Mouse (Mus musculus) kidney, embryonic 16.5 days (tissue): ENCODE data around the gene Ift122. TPM values are rescaled to one million over a fixed set of nuclear protein-coding genes. Genes with fewer than 3 reads are reported as not detected.

Experiments used
- ATAC-seq: fragments of 200-750 bp; cut with Nextera tagmentation; 2 replicates; pipeline ENCODE4 v1.8.0; 2017; ENCODE audit warnings: moderate TSS enrichment; ENCODE audit not compliant: low FRiP score, low TSS enrichment
- H3K27ac ChIP-seq: fragments of 300-500 bp; sonication (generic); 2 replicates; pipeline ENCODE4 v1.5.1; 2014; ENCODE audit warnings: low read length
- H3K27me3 ChIP-seq: fragments of 300-500 bp; sonication (generic); 2 replicates; pipeline ENCODE4 v1.6.1; 2014; ENCODE audit warnings: low read length, control low read depth, mixed read lengths; ENCODE audit not compliant: insufficient read depth
- H3K36me3 ChIP-seq: fragments of 300-500 bp; sonication (generic); 2 replicates; pipeline ENCODE4 v1.6.1; 2014; ENCODE audit warnings: low read length, control low read depth, mixed read lengths; ENCODE audit not compliant: insufficient read depth
- H3K4me1 ChIP-seq: fragments of 300-500 bp; sonication (generic); 2 replicates; pipeline ENCODE4 v1.6.1; 2014; ENCODE audit warnings: low read length, control low read depth, mixed read lengths; ENCODE audit not compliant: insufficient read depth
- H3K4me2 ChIP-seq: fragments of 300-500 bp; sonication (generic); replicated peaks from 2 replicates; pipeline ENCODE4 v1.6.1; 2014; ENCODE audit warnings: low read depth, low read length
- H3K4me3 ChIP-seq: fragments of 300-500 bp; sonication (generic); 2 replicates; pipeline ENCODE4 v1.5.1; 2014; ENCODE audit warnings: mild to moderate bottlenecking, low read length
- H3K9ac ChIP-seq: fragments of 300-500 bp; sonication (generic); replicated peaks from 2 replicates; pipeline ENCODE4 v1.6.1; 2014; ENCODE audit warnings: low read length
- H3K9me3 ChIP-seq: fragments of 300-500 bp; sonication (generic); 2 replicates; pipeline ENCODE4 v1.6.1; 2016; ENCODE audit warnings: low read length, control low read depth
- WGBS: fragments of 180-500 bp; shearing (Covaris S2); extraction: QIAGEN DNeasy Blood & Tissue Kit; methylation state at CpG from one replicate; pipeline ENCODE4 v1.1.7; 2014; 5-methylcytosine and 5-hydroxymethylcytosine counted together
- polyA plus RNA-seq: library from polyadenylated mRNA; unstranded; fragments of >200 nt; fragmentation: Nextera tagmentation; extraction: Ambion mirVana; gene quantifications from 2 replicates; pipeline ENCODE4 v1.2.1, GENCODE M21; 2015

Gene Ift122
- polyA plus RNA-seq, 1 experiment from 2014 or later, result 38.4 TPM

DNA sequence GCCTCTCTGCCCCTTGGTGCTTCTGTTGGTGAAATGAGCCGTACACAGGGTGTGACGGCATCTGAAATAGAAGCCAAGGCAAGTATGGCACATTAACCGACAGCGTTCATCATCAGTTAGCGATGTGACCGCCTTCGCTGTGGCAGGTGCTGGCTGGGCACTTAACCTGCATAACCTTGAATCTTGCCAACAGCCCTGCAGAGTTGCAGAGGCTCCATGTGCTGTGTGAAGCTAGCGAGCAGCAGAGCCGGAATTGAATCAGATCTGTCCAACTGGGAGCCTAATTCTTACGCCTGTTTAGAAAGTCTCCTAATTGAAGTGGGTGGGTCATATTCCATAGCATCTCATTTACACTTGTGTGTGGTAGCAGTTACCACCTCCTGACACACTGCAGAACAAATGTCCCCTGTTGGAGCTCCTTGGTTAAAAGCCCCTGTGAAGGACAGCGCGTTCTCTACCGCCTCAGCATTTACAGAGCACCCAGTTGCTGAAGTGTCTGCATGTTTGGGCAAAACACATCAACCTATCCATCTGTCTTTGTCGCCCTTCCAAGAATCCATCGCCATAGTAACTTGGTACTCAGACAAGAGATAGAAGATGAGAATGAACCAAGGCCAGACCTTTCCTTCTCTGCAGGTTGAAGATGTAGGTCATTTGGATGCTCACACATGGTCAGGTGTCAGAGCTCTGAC, 61.4 kb downstream of the Ift122 start:
- 61% methylated on average over 15 of the region's 15 CpGs for WGBS
- no peak for ATAC-seq

DNA sequence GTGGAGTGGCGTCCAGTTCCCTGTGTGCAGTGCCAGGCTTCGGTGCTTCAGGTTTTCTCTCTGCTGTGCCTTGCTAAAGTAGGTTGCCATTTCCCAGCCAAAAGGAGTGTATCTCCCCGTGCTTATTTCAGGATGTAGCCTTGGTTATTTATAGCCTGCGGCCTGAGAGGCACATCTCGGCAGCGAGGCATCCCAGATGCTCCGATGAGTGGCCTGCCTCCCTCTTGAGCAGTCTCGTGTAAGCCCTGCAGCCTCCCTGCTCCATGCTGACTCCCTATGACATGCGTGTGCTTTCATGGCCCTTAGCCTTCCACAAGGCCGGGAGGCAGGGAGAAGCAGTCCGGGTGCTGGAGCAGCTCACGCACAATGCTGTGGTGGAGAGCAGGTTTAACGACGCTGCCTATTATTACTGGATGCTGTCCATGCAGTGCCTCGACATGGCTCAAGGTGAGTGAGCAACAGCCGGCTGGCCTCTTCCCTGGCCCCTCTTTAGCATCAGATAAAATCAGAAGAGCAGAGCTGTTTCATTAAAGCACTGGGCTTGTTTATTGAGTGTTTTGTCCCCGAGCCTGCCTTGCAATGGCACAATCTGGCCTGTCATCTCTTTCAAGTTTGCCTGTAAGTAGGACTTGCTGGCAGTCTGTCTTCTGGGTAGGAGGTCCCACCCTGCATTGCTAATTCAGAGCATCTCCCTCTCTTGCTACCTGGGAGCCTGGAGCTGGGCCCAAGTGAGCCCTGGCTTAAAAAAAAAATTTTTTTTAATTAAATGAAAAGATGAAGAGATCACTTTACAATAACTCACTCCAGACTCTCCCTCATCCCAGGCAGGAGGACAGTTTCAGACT, 62.6 kb downstream of the Ift122 start:
- Histone ChIP-seq H3K9me3 (no peaks in the 10 kb centered on the region), H3K36me3 (0 out of 2 replicates have a peak, but pooled peaks cover 13% of the 10 kb centered on the region), H3K27ac (peak overlapping the region; percentile 40; the same call in 1 of the 2 replicates), H3K9ac (no peak overlapping the region), H3K4me2 (no peak overlapping the region), H3K27me3 (no peaks in the 10 kb centered on the region), H3K4me3 (no peak overlapping the region), H3K4me1 (peaks cover 27% of the 10 kb centered on the region)
- WGBS, result 26% methylated on average over 17 of the region's 17 CpGs
- no peak for ATAC-seq

More for the DNA sequence above, 61.4 kb downstream of the Ift122 start:
- no peak overlapping the region for H3K9ac ChIP-seq
- H3K9me3 ChIP-seq, result no peaks in the 10 kb centered on the region
- H3K36me3 ChIP-seq, result 0 out of 2 replicates have a peak, but pooled peaks cover 7% of the 10 kb centered on the region
- no peak overlapping the region for H3K4me2 ChIP-seq
- H3K27ac ChIP-seq, result no peak overlapping the region
- H3K4me1 ChIP-seq, result peaks cover 27% of the 10 kb centered on the region
- H3K4me3 ChIP-seq, result no peak overlapping the region
- H3K27me3 ChIP-seq, result no peaks in the 10 kb centered on the region

DNA sequence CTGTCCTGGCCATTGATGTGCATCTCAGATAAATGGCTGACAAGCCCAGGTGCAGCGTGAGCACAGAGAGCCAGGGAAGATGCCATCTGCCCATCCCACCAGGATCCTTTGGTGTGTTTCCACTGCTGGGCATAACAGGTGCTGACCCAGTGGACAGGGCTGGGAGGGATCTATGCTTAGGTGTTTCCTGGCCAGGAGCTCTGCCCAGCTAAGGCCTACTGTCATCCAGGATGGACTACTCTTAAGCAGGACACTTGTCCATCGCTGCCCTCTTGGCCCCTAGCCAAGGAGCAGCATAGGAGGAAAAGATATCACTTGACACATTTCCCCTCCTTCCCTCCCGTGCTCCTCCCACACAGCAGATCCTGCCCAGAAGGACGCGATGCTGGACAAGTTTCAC, 63.3 kb downstream of the Ift122 start:
- 56% methylated on average over 5 of the region's 5 CpGs for WGBS
- H3K36me3 ChIP-seq, result 0 out of 2 replicates have a peak, but pooled peaks cover 13% of the 10 kb centered on the region
- no peak overlapping the region for H3K27ac ChIP-seq
- H3K4me1 ChIP-seq, result peaks cover 27% of the 10 kb centered on the region
- 0 out of 2 replicates have a peak, but pooled peaks have one; percentile 21 for ATAC-seq
- H3K4me2 ChIP-seq, result no peak overlapping the region
- H3K27me3 ChIP-seq, result no peaks in the 10 kb centered on the region
- H3K9ac ChIP-seq, result no peak overlapping the region
- H3K9me3 ChIP-seq, result no peaks in the 10 kb centered on the region
- H3K4me3 ChIP-seq, result no peak overlapping the region

- no peaks in the 10 kb centered on the region for H3K27me3 ChIP-seq
- H3K4me3 ChIP-seq, result no peak overlapping the region
- 0 out of 2 replicates have a peak, but pooled peaks cover 15% of the 10 kb centered on the region for H3K36me3 ChIP-seq
- no peak overlapping the region for H3K9ac ChIP-seq
- WGBS, result 100% methylated on average over 1 of the region's 1 CpGs
- peaks cover 27% of the 10 kb centered on the region for H3K4me1 ChIP-seq
- H3K27ac ChIP-seq, result no peak overlapping the region
- H3K9me3 ChIP-seq, result no peaks in the 10 kb centered on the region
- no peak overlapping the region for H3K4me2 ChIP-seq
- ATAC-seq, result no peak
Measured at GRCm38 (mm10) chr6:115918615-115919014, 65.3 kb downstream of the Ift122 start.

GRCm38 (mm10) chr6:115919876-115920275, 66.6 kb downstream of the Ift122 start:
- no peak overlapping the region for H3K9ac ChIP-seq
- H3K4me3 ChIP-seq, result no peak overlapping the region
- H3K27me3 ChIP-seq, result no peaks in the 10 kb centered on the region
- no peak for ATAC-seq
- peaks cover 25% of the 10 kb centered on the region for H3K4me1 ChIP-seq
- H3K27ac ChIP-seq, result no peak overlapping the region
- no peak overlapping the region for H3K4me2 ChIP-seq
- H3K9me3 ChIP-seq, result no peaks in the 10 kb centered on the region
- H3K36me3 ChIP-seq, result 0 out of 2 replicates have a peak, but pooled peaks cover 21% of the 10 kb centered on the region
- WGBS, result 88% methylated on average over 5 of the region's 5 CpGs

DNA sequence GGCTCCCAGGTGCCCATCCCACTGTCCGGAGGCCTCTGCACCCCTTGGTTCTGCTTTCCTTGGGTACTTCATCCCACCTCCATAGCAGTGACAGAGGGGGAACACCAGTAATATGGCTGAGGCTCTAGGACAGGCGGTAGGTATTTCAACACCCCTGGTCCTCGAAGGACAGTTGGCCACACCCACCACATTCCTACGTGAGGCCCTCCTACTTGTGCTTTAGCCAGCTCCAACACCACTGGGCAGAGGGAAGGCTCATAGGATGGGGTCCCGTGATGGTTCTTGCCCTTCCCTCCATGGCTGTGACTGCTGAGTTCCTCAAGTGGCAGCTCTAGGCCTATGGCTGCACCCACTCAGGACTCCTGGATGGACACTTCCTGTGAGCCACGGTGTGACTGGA, 71.6 kb downstream of the Ift122 start:
- H3K4me3 ChIP-seq, result no peak overlapping the region
- H3K27me3 ChIP-seq, result no peaks in the 10 kb centered on the region
- 0 out of 2 replicates have a peak overlapping the region, but pooled peaks have one; percentile 11 for H3K9ac ChIP-seq
- peak; percentile 47 for ATAC-seq
- H3K9me3 ChIP-seq, result no peaks in the 10 kb centered on the region
- H3K4me2 ChIP-seq, result no peak overlapping the region
- 0 out of 2 replicates have a peak, but pooled peaks cover 14% of the 10 kb centered on the region for H3K36me3 ChIP-seq
- no peak overlapping the region for H3K27ac ChIP-seq
- peaks cover 9% of the 10 kb centered on the region for H3K4me1 ChIP-seq
- 33% methylated on average over 6 of the region's 6 CpGs for WGBS

DNA sequence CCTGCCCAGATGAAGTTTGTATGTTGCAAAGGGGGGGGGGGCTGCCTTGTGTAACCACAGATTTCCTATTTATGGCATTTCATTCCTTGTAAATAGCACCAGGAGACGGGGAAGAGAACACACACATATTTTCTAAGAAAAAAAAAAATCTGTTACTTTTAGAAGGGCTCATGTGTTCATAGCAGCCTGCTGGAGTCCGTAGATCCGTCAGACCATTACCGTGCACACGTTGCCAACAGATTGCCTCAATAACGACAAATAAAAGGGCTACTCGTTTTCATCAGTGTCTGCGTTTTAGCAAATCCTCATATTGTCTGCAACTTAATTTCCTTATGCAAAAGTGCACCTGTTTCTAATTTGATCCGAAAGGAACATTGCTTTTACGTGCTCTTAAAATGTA, 73.1 kb downstream of the Ift122 start:
- Histone ChIP-seq H3K4me1 (peaks cover 10% of the 10 kb centered on the region), H3K27ac (no peak overlapping the region), H3K9me3 (no peaks in the 10 kb centered on the region), H3K36me3 (0 out of 2 replicates have a peak, but pooled peaks cover 7% of the 10 kb centered on the region), H3K27me3 (no peaks in the 10 kb centered on the region), H3K9ac (no peak overlapping the region), H3K4me2 (no peak overlapping the region), H3K4me3 (no peak overlapping the region)
- 82% methylated on average over 10 of the region's 10 CpGs for WGBS
- no peak for ATAC-seq

GRCm38 (mm10) chr6:115927292-115928242, 74.3 kb downstream of the Ift122 start:
- Histone ChIP-seq H3K9me3 (no peaks in the 10 kb centered on the region), H3K4me3 (no peak overlapping the region), H3K27me3 (no peaks in the 10 kb centered on the region), H3K4me1 (peaks cover 10% of the 10 kb centered on the region), H3K27ac (no peak overlapping the region), H3K9ac (no peak overlapping the region), H3K36me3 (0 out of 2 replicates have a peak, but pooled peaks cover 7% of the 10 kb centered on the region), H3K4me2 (no peak overlapping the region)
- ATAC-seq, result no peak
- 80% methylated on average over 10 of the region's 10 CpGs for WGBS

- H3K36me3 ChIP-seq, result no peaks in the 10 kb centered on the region
- ATAC-seq, result no peak
- no peak overlapping the region for H3K27ac ChIP-seq
- no peak overlapping the region for H3K4me2 ChIP-seq
- H3K4me3 ChIP-seq, result no peak overlapping the region
- H3K4me1 ChIP-seq, result peaks cover 4% of the 10 kb centered on the region
- 32% methylated on average over 5 of the region's 5 CpGs for WGBS
- H3K9me3 ChIP-seq, result no peaks in the 10 kb centered on the region
- H3K9ac ChIP-seq, result no peak overlapping the region
- H3K27me3 ChIP-seq, result no peaks in the 10 kb centered on the region
Measured at GRCm38 (mm10) chr6:115930018-115930417, 76.7 kb downstream of the Ift122 start.
